Mouse (Mus musculus): ENCODE measurements around the gene Cyp2u1.

The Cyp2u1 gene

DNA sequence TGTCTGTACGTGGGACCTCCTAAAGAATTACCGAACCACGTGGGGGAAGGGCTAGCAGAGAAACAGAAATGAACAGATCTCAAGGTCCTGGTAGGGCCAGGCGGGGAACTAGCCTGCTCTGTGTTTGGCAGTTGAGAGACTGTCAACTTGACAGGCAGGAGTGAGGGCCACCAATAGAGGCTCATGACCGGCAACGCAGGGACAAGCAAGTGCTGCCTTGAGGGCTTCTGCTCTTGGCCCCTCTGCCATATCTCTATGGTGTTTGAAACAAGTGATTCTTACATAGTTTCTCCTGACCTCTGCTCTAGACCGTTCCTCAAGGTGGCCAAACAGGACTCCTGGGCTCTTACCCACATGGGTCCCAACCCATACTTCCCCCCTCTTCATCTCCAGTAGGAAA, 51.4 kb downstream of the Cyp2u1 start:
- DNase-seq: no peak

DNA sequence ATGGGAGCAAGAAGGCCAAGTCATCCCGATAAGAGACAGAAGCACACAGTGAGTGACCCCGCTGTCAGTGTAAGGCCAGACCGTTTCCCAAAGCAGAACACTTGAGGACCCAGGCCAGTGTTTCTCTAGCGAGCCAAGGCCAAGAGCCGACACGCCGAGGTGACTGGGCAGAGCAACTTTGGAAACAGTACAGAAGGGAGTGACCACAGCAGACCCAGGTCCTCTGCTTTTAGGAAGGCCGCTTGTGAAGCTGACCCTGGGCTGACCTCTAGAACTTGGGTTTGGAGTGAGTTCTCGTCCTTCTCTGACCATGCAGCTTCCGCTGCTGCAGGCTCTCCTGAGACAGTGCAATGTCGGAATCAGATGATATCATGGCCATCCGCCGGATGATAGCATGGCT, 52.0 kb downstream of the Cyp2u1 start:
- no peak for DNase-seq

DNA sequence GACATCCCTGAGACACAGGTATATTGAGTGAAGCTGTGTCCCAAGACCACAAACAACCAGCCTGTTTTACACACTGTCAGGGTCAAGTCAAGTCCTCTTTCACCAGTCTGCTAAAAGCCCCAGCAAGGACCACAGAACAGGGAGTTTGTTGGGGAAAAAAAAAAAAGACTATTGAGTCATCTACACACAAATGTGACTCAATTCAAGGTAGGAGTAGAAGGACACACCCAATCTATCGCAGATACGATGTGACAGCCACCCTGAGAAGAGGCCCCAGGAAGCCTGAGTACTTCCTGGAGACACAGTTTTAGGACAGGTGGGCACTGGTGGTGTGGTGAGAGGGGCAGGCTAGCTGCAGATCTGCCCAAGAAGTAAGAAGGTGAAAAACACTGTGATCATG, 52.7 kb downstream of the Cyp2u1 start:
- DNase-seq: no peak

DNA sequence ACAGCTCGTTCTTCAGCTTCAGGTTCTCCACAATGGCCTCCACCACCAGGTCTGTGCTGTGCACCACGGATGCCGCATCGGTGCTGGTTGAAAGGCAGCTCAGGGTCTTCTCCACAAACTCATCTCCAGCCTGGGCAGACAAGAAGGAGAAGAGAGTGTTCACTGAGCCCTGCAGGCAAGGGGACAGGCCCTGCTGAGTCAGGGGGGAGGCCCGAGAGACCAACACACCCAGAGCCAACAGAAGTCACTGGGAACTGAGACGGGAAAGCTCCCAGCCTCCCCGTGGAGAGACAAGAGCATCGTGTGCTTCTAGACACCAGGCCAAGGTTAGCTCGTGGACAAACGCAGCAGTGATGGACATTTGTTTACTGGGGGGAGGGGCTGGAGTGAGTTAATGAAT, 54.6 kb downstream of the Cyp2u1 start:
- no peak for DNase-seq

DNA sequence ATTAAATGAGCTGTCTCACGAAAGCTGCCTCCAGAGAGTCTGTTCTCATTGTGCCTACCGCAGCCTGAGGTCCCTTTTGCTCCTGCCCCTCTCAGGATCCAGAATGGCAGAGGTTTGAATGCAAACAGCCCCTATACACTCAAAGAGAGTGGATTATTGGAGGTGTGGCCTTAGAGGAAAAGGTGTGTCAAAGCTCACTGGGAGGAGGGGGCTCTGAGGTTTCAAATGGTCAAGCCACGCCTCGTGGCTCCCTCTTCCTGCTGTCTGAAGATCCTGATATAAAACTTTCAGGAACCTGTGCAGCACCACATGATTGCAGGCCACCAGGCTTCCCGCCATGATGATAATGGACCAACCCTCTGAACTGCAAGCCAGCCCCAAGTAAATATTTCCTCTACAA, 55.2 kb downstream of the Cyp2u1 start:
- DNase-seq: no peak

DNA sequence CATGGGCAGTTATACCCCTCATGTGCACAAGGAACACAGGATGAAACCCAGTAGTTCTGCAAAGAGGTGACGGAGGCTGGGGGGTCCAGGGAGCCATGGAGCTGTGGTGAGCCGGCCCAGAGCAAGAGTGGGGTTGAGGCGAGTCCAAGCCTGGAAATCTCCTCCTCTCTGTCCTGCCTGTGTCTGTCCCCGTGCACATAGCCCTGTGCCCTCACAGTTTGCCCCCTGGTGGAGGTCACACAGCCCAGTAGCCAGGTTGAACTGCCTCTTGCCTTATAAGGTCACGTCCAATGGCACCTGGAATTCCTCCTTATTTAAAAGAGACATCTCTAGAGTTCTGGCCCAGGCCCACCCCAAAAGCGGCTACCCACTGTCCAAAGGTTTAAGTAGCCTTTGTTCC, 55.6 kb downstream of the Cyp2u1 start:
- no peak for DNase-seq

DNA sequence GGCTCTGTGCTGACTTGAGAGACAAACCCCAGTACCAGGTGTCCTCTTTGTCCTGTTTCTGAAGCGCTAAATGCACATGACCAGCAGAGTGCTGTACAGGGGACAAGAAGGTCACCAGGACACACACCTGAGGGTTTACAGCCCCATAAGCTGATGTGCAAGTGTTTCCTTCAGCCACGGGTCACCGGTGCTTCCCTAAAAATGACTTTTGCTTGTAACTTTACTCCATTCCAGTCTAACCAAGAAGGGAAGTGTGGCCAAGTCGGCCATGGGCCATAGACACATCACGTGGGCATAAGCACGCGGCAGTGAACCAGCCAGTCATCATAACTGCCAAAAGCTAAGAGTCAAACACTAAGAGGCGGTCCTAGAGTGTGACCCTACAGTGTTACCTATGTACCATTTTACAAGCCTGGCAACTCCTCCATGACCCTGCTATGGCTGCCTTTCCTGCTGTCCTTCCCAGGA, 56.4 kb downstream of the Cyp2u1 start:
- no peak for DNase-seq

DNA sequence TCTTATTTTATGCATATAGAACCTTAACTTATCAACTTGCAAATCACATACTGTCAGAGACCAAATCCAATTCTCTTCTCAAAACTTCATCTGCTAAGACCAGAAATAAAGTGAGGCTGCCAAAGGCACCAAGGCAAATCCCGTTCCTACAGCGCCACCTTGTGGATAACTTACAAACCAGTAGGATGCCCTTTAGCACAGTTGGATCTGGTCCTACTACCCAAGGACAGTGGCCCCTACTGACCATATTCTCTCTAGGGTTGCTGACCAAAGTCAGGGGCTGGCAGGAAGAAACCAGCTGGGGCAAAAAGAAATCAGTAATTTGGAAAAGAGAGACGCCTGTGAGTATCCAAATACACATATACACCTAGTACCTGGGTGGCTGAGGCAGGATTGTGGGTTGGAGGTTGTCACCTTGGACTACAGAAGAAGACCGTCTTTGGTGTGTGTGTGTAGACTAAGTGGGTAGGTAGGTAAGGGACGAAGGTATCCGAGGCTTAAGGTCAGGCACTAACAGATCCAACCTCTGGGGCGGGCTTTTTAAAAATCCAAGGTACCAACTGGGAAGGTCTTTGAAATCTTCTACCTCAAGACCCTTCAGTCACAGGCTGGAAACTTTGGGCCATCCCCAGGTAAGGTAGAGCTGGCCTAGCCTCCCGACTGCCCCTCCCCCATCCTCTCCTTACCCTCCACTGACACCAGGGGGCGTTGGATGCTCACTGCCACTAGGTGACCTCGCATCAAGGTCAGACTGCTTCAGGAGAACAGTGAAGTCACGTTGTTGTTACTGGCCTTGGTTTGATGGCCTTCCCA, 57.1 kb downstream of the Cyp2u1 start:
- DNase-seq: peak; percentile 75

All from thymus, postnatal 14 days (tissue).